In the genomic region with DNA sequence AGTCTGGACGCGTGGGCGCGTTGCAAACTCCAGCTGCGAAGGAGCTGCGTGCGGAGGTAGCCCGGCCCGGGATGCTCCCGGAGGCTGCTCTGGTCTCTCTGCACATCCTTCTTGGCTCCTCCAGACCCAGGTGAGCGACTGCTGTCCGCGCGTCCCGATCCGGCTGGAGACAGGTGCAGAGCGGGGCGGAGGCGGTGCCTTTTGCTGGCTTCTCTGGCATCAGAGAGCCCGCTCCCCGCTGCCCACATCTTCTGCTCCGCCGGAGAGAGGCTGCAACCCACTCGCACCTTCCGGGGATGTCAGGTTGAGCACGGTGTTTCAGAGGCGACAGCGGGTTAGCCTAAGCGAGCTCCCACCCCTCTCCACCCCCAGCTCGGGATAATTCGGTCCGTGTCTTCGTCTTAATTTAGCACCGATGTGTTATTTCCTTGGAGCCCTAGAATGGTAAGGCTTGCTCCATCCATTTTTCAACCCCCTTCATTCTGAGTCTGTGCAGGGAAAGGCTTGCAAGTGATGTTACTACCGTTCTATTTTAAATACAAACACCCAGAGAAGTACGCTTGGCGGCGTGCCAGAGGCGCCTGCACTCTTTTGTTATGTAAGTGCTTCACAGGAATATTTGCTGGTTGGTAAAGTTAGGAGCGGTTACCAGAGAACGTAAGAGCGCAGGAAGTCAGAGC, we compare ENCODE assay signal across 8 mouse cellular contexts. TPM values are rescaled to one million over a fixed set of nuclear protein-coding genes. Genes with fewer than 3 reads are reported as not detected.
A peak's percentile ranks its signal among the peaks of the same experiment; 100 is the strongest.
DNase-seq lines count a peak whose midpoint lies in the region; ATAC-seq and TF ChIP-seq lines count a peak whose summit lies in the region.

No protein-coding gene starts in this region.

- H3K9me3 ChIP-seq in forebrain, postnatal 0 days (ENCODE audit: low read length) = no peaks in the 10 kb centered on the region
- no peaks in the 10 kb centered on the region for H3K9me3 ChIP-seq in hindbrain, embryonic 12.5 days (replicated peaks)

- POLR2A ChIA-PET in Patski (lab: Charles Lee) = no interaction called here

- ATAC-seq in Patski = peak; percentile 48
- peak; percentile 53 for ATAC-seq in forebrain, postnatal 0 days
- ATAC-seq in hindbrain, embryonic 12.5 days (ENCODE audit: low FRiP score) = peak; percentile 35

- CTCF ChIA-PET in Patski (lab: Charles Lee) = interaction anchor here (0.7 to 2.1 kb wide), 6 partner anchors 13 to 285 kb away, joined by 3 to 7 read pairs (median 4); no protein-coding TSS in a partner anchor

- DNase-seq in Patski (ENCODE audit: low read depth, low spot score) = no peak
- DNase-seq in forebrain, postnatal 0 days = peak; percentile 80
- DNase-seq in layer of hippocampus, adult 9-11 months = peak; percentile 92
- peak; percentile 79 to 81 for DNase-seq in lung, adult 18-20 months
- peak; percentile 95 to 97 for DNase-seq in right cerebral cortex, adult 2 months (ENCODE audit: low spot score in 2 of 2)
- DNase-seq in B cell, adult 2 months = no peak

- in situ Hi-C loops in Patski (cut with MboI; ENCODE audit: low pct_unique_long_range_greater_than_20kb) = loop anchor here (5.0 kb wide), 1 partner anchor 285 kb away; no protein-coding TSS in a partner anchor

- no peak overlapping the region for H3K27ac ChIP-seq in brown adipose tissue, adult 24 weeks (replicated peaks; ENCODE audit: low read depth, low read length)
- peak overlapping the region; percentile 70 for H3K27ac ChIP-seq in forebrain, postnatal 0 days (ENCODE audit: low read depth, low read length)
- H3K27ac ChIP-seq in hindbrain, embryonic 12.5 days = peak overlapping the region; percentile 82

- WGBS in forebrain, postnatal 0 days = under 1% methylated on average over 39 of the region's 42 CpGs
- 1% methylated on average over 42 of the region's 42 CpGs for WGBS in hindbrain, embryonic 12.5 days

- peak overlapping the region; percentile 80 for H3K4me2 ChIP-seq in forebrain, postnatal 0 days (ENCODE audit: low read depth)
- H3K4me2 ChIP-seq in hindbrain, embryonic 12.5 days (replicated peaks) = peak overlapping the region; percentile 97

- H3K4me3 ChIP-seq in brown adipose tissue, adult 24 weeks (ENCODE audit: insufficient read depth, low read depth, low read length) = peak overlapping the region; percentile 42
- peak overlapping the region; percentile 70 for H3K4me3 ChIP-seq in forebrain, postnatal 0 days (ENCODE audit: low read depth, low read length)
- peak overlapping the region; percentile 70 for H3K4me3 ChIP-seq in hindbrain, embryonic 12.5 days

- TF ChIP-seq CTCF in Patski (IDR thresholded peaks at IDR 0.05) = no peak
- no peak for TF ChIP-seq CTCF in forebrain, postnatal 0 days (IDR thresholded peaks at IDR 0.05; ENCODE audit: low read depth)

- no peaks in the 10 kb centered on the region for H3K36me3 ChIP-seq in forebrain, postnatal 0 days (ENCODE audit: insufficient read depth)
- H3K36me3 ChIP-seq in hindbrain, embryonic 12.5 days = no peaks in the 10 kb centered on the region

- H3K4me1 ChIP-seq in brown adipose tissue, adult 24 weeks (ENCODE audit: control insufficient read depth, insufficient read depth, insufficient read length, low read length) = no peaks in the 10 kb centered on the region
- H3K4me1 ChIP-seq in forebrain, postnatal 0 days (ENCODE audit: insufficient read depth) = no peaks in the 10 kb centered on the region; the same call in 1 of the 2 replicates
- H3K4me1 ChIP-seq in hindbrain, embryonic 12.5 days = peaks cover 19% of the 10 kb centered on the region

- peaks cover 23% of the 10 kb centered on the region for H3K27me3 ChIP-seq in Patski
- no peaks in the 10 kb centered on the region; the same call in 1 of the 2 replicates for H3K27me3 ChIP-seq in forebrain, postnatal 0 days (ENCODE audit: insufficient read depth, low read length)
- H3K27me3 ChIP-seq in hindbrain, embryonic 12.5 days = peaks cover 35% of the 10 kb centered on the region

- peak overlapping the region; percentile 67 for H3K9ac ChIP-seq in forebrain, postnatal 0 days
- peak overlapping the region; percentile 79 for H3K9ac ChIP-seq in hindbrain, embryonic 12.5 days

RNA-seq across cellular contexts. Expression of a gene that starts 0.6 kb away (rescaled TPM):
- polyA plus RNA-seq in Patski (2021) = 1.3 TPM
- polyA plus RNA-seq in brown adipose tissue, adult 24 weeks (2012; ENCODE audit: insufficient read depth, insufficient read length, missing spikeins) = 1.8 and 3.4 TPM in 2 replicates
- total RNA-seq in forebrain, postnatal 0 days (2014; rRNA removed) = 33.1 and 45.7 TPM in 2 replicates
- 30.2 and 35.4 TPM in 2 replicates for polyA plus RNA-seq in forebrain, postnatal 0 days (2015; fragmentation: Nextera tagmentation; extraction: Ambion mirVana)
- 48.9 and 49.7 TPM in 2 replicates for polyA plus RNA-seq in hindbrain, embryonic 12.5 days (2016; fragmentation: Nextera tagmentation; extraction: Ambion mirVana)

Comparison
In these comparisons a context has a peak if more than half of its experiments do, and no peak if none do; other contexts are left out.
1. DNase-seq: peak in forebrain, postnatal 0 days (single experiment), layer of hippocampus, adult 9-11 months (single experiment), lung, adult 18-20 months (2 of 2) and right cerebral cortex, adult 2 months (2 of 2); none in Patski (single experiment) and B cell, adult 2 months (0 of 2).
2. Peak in every context shown above with its lines, with median percentiles within 50 percentile points of each other: ATAC-seq and H3K4me3 ChIP-seq.